Mouse (Mus musculus): ENCODE data around the gene Cirbp.

Gene Cirbp

GRCm38 (mm10) chr10:80149291-80150225 lies 16.2 kb upstream of the Cirbp start:
- peak; percentile 91 for DNase-seq (ENCODE audit: extremely low read depth, low read depth)

- DNase-seq (ENCODE audit: extremely low read depth, low read depth) = no peak
Observed at GRCm38 (mm10) chr10:80150226-80151210, 15.3 kb upstream of the Cirbp start.

GRCm38 (mm10) chr10:80151211-80152034 lies 14.4 kb upstream of the Cirbp start:
- DNase-seq (ENCODE audit: extremely low read depth, low read depth) = no peak

GRCm38 (mm10) chr10:80152071-80152872 lies 13.5 kb upstream of the Cirbp start:
- DNase-seq (ENCODE audit: extremely low read depth, low read depth) = no peak

- no peak for DNase-seq (ENCODE audit: extremely low read depth, low read depth)
Observed at GRCm38 (mm10) chr10:80152873-80153260, 12.9 kb upstream of the Cirbp start.

GRCm38 (mm10) chr10:80153713-80154112 lies 12.1 kb upstream of the Cirbp start:
- DNase-seq (ENCODE audit: extremely low read depth, low read depth) = no peak

GRCm38 (mm10) chr10:80154384-80154783 lies 11.4 kb upstream of the Cirbp start:
- DNase-seq (ENCODE audit: extremely low read depth, low read depth) = no peak

- no peak for DNase-seq (ENCODE audit: extremely low read depth, low read depth)
Observed at GRCm38 (mm10) chr10:80155277-80155676, 10.5 kb upstream of the Cirbp start.

GRCm38 (mm10) chr10:80156002-80156751 lies 9.6 kb upstream of the Cirbp start:
- no peak for DNase-seq (ENCODE audit: extremely low read depth, low read depth)

- DNase-seq (ENCODE audit: extremely low read depth, low read depth) = no peak
Observed at GRCm38 (mm10) chr10:80156752-80157053, 9.1 kb upstream of the Cirbp start.

- no peak for DNase-seq (ENCODE audit: extremely low read depth, low read depth)
Observed at GRCm38 (mm10) chr10:80157141-80157929, 8.4 kb upstream of the Cirbp start.

GRCm38 (mm10) chr10:80158307-80158986 lies 7.3 kb upstream of the Cirbp start:
- no peak for DNase-seq (ENCODE audit: extremely low read depth, low read depth)

GRCm38 (mm10) chr10:80159021-80159560 lies 6.7 kb upstream of the Cirbp start:
- no peak for DNase-seq (ENCODE audit: extremely low read depth, low read depth)

GRCm38 (mm10) chr10:80159561-80160454 lies 6.0 kb upstream of the Cirbp start:
- peak; percentile 96 for DNase-seq (ENCODE audit: extremely low read depth, low read depth)

GRCm38 (mm10) chr10:80160455-80161371 lies 5.1 kb upstream of the Cirbp start:
- DNase-seq (ENCODE audit: extremely low read depth, low read depth) = no peak
